Mouse (Mus musculus): ENCODE results near the gene Znrf1.

- TF ChIP-seq CTCF (IDR thresholded peaks at IDR 0.05; ENCODE audit: control insufficient read depth, insufficient read depth, insufficient read length) (no peak), MAX (IDR thresholded peaks at IDR 0.05) (no peak), CEBPB (IDR thresholded peaks at IDR 0.05; ENCODE audit: low read depth) (no peak), MYOG (IDR thresholded peaks at IDR 0.05; ENCODE audit: control insufficient read depth, extremely low read depth, insufficient read length) (no peak)
Observed at GRCm38 (mm10) chr8:111577880-111578533, 42.1 kb downstream of the Znrf1 start.

Data from C2C12 (cell line).